Mouse (Mus musculus) thymus, adult 18-20 months (tissue): ENCODE results near the gene Intu.

Experiments
- DNase-seq, 2 experiments: peaks; one replicate each; pipeline ENCODE4 v3.0.0; 2022; ENCODE audit warnings: mixed read lengths in 2 of 2

The Intu gene

GRCm38 (mm10) chr3:40685855-40686515 lies 154.9 kb downstream of the Intu start:
- no peak for DNase-seq

GRCm38 (mm10) chr3:40686836-40687235 lies 155.8 kb downstream of the Intu start:
- no peak for DNase-seq

DNA sequence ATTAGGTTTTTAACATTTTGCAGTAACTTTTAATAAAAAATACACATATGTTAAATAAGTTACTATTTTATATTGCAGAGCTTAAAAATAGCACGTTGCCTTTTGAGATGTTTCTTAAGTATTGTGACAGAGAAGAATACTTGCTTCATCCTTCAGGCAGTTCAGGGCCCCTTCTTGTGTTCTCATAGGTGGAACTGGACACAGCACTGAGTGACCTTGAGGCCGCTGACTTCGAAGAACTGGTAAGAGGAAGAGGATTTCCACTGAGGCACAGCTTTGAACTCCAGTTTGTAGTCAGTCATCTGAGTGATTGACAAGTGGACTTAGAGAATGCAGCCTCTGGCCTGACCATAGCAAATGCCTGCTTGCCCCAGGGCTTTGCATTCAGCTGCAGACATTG lies 156.5 kb downstream of the Intu start:
- no peak for DNase-seq

DNA sequence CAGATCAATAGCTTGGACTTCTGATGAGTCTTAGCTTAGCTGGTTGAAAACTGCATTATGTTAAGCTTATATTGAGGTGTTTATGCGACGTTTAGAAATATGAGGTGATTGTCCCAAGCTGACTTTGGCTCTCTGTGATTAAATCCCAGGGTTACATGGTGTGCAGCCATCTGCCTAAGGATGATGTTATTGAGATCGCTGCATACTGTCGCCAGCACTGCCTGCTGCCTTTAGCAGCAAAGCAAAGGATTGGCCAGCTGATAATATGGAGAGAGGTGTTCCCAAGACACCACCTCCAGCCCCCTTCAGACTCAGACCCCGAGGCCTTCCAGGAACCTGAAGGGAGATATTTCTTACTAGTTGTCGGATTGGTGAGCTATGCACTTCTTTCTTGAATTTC lies 160.5 kb downstream of the Intu start:
- DNase-seq, result no peak

GRCm38 (mm10) chr3:40693435-40693834 lies 162.3 kb downstream of the Intu start:
- no peak for DNase-seq

DNA sequence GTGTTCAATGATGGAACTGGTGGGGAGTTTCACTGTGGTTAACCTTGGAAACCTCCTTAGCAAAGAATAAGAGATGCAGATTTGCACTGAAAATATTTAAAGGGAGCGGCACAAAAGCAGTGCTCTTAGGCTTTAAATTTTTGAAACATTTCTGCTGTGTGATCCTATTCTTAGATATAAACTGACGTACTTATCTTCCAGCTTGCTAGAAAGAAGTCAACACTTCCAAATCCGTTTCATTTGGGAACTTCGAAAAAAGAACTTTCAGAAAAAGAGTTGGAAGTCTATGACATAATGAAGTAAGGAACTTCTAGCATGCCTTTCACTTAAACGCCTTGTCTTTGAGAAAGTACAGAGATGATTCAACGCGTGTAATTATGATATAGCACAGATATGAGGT lies 162.9 kb downstream of the Intu start:
- DNase-seq, result no peak

DNA sequence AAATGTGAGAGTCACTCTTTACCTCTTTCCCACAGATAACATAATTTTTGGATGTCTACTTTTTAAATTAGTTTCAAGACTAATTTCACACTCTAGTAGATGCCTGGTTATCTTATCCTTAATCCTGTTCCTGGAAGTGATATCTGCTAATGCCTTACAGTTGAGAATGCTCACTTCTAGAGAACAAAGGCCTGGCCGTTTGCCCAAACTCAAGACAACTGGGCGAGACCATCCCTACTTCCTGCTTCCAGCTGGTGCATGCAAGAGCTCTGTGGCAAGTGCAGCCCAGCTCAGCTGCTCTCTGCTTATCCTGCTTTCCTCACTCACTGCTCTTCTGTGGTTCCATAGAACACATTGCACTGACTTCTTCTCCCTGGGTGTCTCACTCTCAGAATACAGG lies 163.4 kb downstream of the Intu start:
- no peak for DNase-seq

DNA sequence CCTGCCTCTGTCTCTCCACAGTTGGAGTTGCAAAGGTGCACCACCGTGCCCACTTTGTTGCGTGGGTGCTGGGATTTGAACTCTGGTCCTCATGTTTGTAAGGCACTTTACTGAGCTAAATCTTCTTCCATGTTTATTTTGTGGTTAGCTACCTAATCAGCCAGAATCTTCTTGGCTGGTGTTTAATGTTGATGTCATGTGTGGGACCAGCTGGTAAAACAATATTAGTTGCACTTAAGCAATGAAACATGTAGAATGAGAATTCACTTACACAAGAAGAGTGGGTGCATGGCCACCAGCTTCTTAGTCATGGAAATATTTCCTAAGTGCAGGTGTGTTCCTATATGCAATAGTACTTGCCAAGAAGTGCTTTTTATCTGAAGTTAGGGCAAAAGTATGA lies 164.1 kb downstream of the Intu start:
- DNase-seq, result no peak

- no peak for DNase-seq
Measured at GRCm38 (mm10) chr3:40698834-40699233, 167.7 kb downstream of the Intu start.

- no peak for DNase-seq
Measured at GRCm38 (mm10) chr3:40704816-40705430, 173.8 kb downstream of the Intu start.

GRCm38 (mm10) chr3:40708655-40709054 lies 177.6 kb downstream of the Intu start, which contains the start of gene Slc25a31:
Gene Slc25a31, plus strand, starts transcription at chr3:40708855.
- no peak for DNase-seq

- no peak for DNase-seq
Measured at GRCm38 (mm10) chr3:40716056-40716455, 185.0 kb downstream of the Intu start.

GRCm38 (mm10) chr3:40719022-40719421 lies 187.9 kb downstream of the Intu start:
- no peak for DNase-seq

GRCm38 (mm10) chr3:40738381-40738912 lies 207.4 kb downstream of the Intu start:
- DNase-seq, result no peak

DNA sequence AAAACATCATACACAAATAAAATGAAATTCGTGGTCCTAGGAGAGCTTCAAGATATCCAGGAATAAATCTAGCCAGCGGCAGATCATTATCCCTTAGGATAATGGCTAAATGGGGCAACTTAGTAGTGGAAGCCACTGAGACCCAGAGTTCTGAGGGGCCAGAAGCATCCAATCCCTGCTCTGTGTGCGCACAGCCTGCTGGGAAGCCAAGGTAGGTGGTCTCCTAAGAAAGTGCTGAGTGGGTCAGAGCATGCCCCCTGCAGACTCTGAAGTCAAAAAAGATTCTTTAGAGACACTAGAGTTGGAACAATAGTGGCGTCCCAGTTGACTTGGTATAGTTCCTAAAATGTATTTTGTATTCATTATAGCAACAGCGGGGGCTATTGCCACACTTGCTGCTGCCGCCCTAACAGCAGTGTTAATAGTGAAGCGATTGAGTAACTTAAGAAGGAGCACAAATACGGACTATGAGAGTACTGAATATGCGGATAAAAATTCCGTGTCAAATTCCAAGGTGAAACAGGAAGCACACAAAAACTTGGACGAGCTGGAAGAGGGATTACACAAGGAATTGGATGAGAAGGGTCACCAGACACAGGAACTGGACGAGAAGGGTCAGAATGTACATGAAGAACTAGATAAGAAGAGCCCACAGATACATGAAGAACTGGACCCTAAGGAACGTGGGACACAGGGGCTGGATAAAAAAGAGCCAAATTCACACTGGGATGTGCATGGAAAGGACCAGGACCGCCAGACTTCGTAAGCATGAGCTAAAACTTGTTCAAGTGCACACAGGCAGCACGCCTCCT lies 213.1 kb downstream of the Intu start, which contains the start of gene Hspa4l:
Hspa4l (plus strand) TSS at position 472 of the 812 bp plus-strand sequence.
- DNase-seq, result no peak

- DNase-seq, result peak; percentile 89 to 91
Measured at GRCm38 (mm10) chr3:40744836-40745660, 214.0 kb downstream of the Intu start.

DNA sequence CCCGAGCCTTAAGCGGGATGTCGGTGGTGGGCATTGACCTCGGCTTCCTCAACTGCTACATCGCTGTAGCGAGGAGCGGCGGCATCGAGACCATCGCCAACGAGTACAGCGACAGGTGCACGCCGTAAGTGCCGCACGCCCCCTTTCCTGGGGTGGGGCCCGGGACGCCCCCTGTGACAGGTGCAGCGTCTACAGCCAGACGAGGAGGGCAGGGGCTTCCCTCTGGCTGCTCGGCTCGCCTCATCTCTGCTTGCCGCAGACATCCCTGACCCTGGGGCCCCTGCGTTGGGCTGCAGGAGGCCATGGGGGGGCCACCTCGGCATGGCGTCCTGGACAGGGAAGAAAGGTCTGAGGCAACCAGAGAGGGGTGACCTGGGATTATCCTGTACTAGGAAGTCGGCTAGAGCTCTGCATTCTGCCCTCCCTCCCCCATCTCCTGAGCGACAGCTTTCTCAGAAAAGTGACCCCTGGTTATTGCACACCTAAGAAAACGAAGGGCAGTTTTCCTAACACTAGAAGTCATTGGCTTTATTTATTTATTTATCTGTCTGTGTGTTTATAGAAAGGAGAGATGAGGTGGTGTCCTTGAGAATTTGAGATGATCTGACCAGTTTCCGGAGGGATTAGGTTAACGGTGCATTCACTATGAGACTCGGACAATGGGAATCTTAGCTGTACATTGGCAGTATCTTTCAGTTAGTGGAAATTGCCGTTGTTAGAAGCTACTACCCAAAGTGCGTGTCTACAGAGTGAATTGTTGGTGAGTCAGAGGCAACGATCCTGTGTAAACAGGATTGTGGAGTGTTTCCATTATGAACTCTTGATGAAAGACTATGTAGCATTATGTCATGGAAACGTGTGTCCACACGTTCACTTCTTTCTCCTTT lies 214.8 kb downstream of the Intu start:
- DNase-seq, result peak; percentile 81 to 87
